Mouse (Mus musculus) forelimb bud, embryonic 11.5 days (tissue): ENCODE measurements around the gene Shoc2.
"Not testable (repeated sequence)": the region's sequence is repeated elsewhere in the genome, so short reads cannot be mapped to it uniquely, and the experiment has no call there.

Experiments
- DNase-seq: peaks from one replicate; pipeline ENCODE4 v3.0.0-alpha.2; 2012; ENCODE audit warnings: low read depth, low spot score

Shoc2 gene

GRCm38 (mm10) chr19:53933050-53933449, 11.1 kb upstream of the Shoc2 start:
- DNase-seq: no peak

GRCm38 (mm10) chr19:53934046-53934445, 10.1 kb upstream of the Shoc2 start:
- no peak for DNase-seq

- DNase-seq: no peak
Measured at GRCm38 (mm10) chr19:53939467-53939866, 4.6 kb upstream of the Shoc2 start.

- DNase-seq: no peak
Measured at GRCm38 (mm10) chr19:53941139-53941538, 3.0 kb upstream of the Shoc2 start.

- no peak for DNase-seq
Measured at GRCm38 (mm10) chr19:53942342-53942741, 1.8 kb upstream of the Shoc2 start.

GRCm38 (mm10) chr19:53944786-53945169, 672 bp downstream of the Shoc2 start:
- DNase-seq: no peak

- DNase-seq: peak; percentile 74
Measured at GRCm38 (mm10) chr19:53945171-53946042, 1.3 kb downstream of the Shoc2 start.

- no peak for DNase-seq
Measured at GRCm38 (mm10) chr19:53957513-53957912, 13.4 kb downstream of the Shoc2 start.

GRCm38 (mm10) chr19:53962511-53962910, 18.4 kb downstream of the Shoc2 start:
- DNase-seq: no peak

GRCm38 (mm10) chr19:53964347-53964746, 20.2 kb downstream of the Shoc2 start:
- DNase-seq: not testable (repeated sequence)

- DNase-seq: no peak
Measured at GRCm38 (mm10) chr19:53964910-53965633, 21.0 kb downstream of the Shoc2 start.

- no peak for DNase-seq
Measured at GRCm38 (mm10) chr19:53969226-53969625, 25.1 kb downstream of the Shoc2 start.

GRCm38 (mm10) chr19:53971938-53972337, 27.8 kb downstream of the Shoc2 start:
- no peak for DNase-seq

- DNase-seq: no peak
Measured at GRCm38 (mm10) chr19:53973656-53974055, 29.6 kb downstream of the Shoc2 start.

GRCm38 (mm10) chr19:53982041-53982440, 37.9 kb downstream of the Shoc2 start:
- DNase-seq: no peak

- DNase-seq: no peak
Measured at GRCm38 (mm10) chr19:53983336-53983735, 39.2 kb downstream of the Shoc2 start.

GRCm38 (mm10) chr19:53984628-53985027, 40.5 kb downstream of the Shoc2 start:
- DNase-seq: no peak

- no peak for DNase-seq
Measured at GRCm38 (mm10) chr19:53990538-53990937, 46.4 kb downstream of the Shoc2 start.

- no peak for DNase-seq
Measured at GRCm38 (mm10) chr19:53993860-53994259, 49.8 kb downstream of the Shoc2 start.

GRCm38 (mm10) chr19:53994276-53994675, 50.2 kb downstream of the Shoc2 start:
- no peak for DNase-seq

GRCm38 (mm10) chr19:54010973-54011372, 66.9 kb downstream of the Shoc2 start:
- DNase-seq: no peak

GRCm38 (mm10) chr19:54014999-54015398, 70.9 kb downstream of the Shoc2 start:
- DNase-seq: no peak

GRCm38 (mm10) chr19:54015503-54015902, 71.4 kb downstream of the Shoc2 start:
- no peak for DNase-seq
